Mouse (Mus musculus) right cerebral cortex, postnatal 4 days (tissue): ENCODE measurements at regions not wholly inside any gene's neighbourhood (a gene's known extent, or its start where the extent isn't known, plus 50 kb on each side); places are given as distances from the start of the nearest gene placed in this dataset.

ENCODE experiments used
- DNase-seq: peaks from one replicate; pipeline ENCODE4 v3.0.0-alpha.2; 2022

DNA sequence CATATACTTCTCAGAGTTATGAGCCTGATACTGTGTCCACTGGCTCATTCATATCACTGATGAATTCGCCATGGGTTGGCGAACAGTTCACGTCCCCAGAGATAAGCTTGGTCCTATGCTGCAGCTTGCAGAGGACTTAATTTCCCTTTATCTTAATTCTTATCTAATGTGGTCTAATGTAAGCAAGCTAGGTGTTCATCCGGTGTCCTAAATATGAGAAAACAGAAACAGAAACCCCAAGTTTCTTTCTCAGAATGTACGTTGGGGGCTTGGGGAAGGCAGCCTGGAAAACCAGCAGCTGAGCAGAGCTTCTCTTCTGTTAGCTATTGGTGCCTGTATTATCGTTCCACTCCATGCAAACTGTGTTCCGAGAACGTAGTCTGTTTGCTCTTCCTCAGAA is 170.1 kb downstream of the 1700064H15Rik start:
- no peak for DNase-seq

DNA sequence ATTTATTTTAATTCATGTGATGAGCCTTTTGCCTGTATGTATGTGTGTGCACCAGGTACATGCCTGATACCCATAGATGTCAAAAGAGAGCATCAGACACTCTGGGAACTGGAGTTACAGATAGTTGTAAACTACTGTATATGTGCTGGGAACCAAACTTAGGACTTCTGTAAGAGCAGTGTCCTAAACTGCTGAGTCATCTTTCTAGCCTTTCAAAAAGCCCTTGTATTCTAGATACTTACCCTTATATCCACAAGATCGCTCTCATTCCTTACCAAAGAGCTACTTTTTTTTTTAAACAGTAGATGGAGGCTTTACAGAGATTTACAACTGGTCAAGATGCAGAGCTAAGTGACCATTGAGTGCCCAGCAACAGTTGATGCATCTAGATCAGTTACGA is 171.0 kb downstream of the 1700064H15Rik start:
- DNase-seq: no peak

DNA sequence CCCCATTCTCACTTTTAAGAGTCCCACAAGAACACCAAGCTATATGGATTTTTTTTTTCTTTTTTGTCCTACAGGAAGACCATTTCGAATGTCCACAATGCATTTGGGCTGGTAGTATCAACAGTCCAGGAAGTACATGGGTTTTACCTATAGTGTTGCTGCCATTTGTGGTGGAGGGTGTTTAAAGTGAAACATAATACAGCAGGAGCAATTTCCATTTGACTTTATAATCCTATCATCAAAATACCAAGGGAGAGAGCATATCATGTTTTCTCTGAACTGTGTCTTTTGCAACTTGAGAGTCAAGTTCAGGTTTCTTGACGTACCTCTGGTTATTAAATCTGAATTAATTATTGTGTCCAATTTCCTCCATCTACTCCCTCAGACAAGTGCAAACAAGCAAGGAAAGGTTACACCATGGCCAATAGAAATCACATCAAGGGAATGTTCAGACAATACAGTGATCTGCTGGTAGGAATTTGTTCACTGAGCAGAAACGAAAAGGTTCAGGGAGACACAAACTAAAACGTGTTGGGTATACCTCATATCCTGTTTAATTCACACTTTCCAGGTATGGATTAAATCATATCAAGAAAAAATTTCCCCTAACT is 172.5 kb downstream of the 1700064H15Rik start:
- DNase-seq: no peak

DNA sequence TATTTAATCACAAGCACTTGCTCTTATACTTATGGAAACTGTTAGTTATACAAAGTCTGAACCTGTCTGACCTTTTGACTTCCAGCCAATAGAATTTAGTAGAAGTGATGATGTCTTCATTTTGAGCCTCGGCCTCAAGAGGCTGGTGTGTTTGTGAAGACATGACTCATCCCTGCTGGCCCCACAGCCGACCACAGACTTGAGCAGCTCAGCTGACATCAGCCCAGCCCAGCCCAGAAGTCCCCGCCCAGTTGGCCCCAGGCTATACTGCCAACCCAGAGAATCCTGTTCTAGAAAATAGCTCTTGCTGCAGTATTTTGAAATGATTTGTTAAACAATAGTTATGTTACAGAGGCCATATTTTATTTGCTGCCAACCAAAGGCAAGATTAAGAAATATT is 177.5 kb downstream of the 1700064H15Rik start:
- DNase-seq: no peak

GRCm38 (mm10) chr3:19448931-19449330 is 179.5 kb downstream of the 1700064H15Rik start:
- DNase-seq: no peak

DNA sequence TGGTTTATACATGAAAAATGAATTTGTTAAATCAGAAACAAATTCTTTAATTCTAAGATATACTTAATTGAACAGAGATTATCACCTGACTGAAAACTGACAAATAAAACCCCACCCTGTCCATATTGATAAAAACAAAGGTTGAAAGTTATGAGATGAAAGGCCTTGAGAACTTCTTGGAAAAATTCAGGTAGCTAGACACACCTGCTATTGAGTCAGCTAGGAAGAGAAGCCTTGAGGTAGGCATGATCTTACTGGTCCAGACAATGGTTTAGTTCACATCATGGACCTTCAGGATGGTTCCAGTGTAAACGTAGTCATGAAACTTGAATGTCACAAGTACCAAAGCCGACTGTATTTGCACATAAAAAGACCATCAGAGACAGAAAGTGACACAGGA is 180.3 kb downstream of the 1700064H15Rik start:
- no peak for DNase-seq

- DNase-seq: no peak
Observed at GRCm38 (mm10) chr3:19447733-19448132, 180.7 kb downstream of the 1700064H15Rik start.

DNA sequence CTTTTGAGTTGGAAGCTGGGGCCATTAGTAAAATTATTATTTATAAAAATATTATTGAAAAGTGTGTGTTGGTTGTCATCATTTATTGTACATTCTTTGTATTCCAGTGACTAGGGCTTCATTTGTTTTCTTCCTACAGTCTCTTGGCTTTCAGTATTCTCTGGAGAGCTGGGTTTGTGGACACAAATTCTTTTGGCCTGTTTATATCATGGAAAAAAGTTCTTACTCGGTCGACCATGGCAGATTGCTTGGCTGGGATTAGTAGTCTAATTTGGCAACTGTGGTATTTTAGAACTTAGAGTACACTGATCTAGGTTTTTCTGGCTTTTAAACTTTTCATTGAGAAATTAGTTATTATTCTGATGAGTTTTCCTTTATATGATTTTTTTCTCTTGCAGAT is 183.6 kb downstream of the 1700064H15Rik start:
- DNase-seq: no peak

DNA sequence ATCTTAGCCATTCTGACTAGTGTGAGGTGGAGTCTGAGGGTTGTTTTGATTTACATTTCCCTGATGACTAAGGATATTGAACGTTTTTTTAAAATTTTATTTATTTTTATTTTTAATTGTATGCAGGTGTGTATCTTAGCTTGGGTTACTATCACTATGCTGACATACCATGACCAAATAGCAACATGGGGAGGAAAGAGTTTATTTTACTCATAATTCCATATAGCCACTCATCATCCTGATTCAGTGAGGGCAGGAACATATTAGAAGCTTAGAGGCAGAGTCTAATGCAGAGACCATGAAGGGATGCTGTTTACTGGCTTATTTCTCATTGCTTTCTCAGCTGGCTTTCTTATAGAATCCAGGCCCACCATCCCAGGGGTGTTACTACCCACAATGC is 186.7 kb downstream of the 1700064H15Rik start:
- no peak for DNase-seq

GRCm38 (mm10) chr3:19430159-19430558 is 198.3 kb downstream of the 1700064H15Rik start:
- DNase-seq: no peak

DNA sequence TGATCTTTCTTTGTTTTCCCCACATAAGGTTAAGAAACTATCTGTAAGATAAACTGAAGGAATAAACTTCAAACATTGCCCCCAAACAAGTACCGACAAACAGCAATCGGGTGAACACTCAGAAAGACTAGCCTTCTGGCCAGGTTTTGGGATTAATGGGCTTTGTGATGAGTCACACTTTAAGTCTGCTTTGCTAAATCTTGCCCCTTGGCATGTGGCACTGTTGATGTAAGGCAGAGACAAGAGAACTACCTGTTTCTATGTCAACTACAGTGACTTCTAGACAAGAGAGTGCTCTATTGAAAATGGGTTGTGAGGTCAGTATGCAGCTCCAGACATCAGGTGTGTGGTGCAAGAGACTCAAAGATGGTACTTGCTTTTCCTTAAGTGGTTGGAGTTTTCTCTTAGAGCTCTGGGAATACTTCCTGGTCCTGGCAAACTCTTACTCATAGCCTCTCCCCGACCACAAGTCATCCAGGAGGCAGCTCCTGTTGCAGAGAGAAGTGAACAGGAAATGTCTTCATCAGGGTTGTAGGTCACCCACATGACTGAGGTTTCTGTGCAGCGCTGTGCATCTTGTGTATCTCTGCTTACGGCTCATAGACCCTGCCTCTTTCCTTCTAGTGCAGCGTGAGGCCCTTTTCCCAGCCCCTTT is 198.9 kb downstream of the 1700064H15Rik start:
- no peak for DNase-seq

- no peak for DNase-seq
Observed at GRCm38 (mm10) chr3:19429010-19429409, 199.5 kb downstream of the 1700064H15Rik start.

- DNase-seq: no peak
Observed at GRCm38 (mm10) chr3:19426130-19426556, 202.3 kb downstream of the 1700064H15Rik start.

GRCm38 (mm10) chr3:19425322-19425721 is 203.2 kb downstream of the 1700064H15Rik start:
- no peak for DNase-seq

- DNase-seq: no peak
Observed at GRCm38 (mm10) chr3:19424384-19424783, 204.1 kb downstream of the 1700064H15Rik start.

- DNase-seq: no peak
Observed at GRCm38 (mm10) chr3:19421430-19421944, 207.0 kb downstream of the 1700064H15Rik start.

- no peak for DNase-seq
Observed at GRCm38 (mm10) chr3:19420912-19421311, 207.6 kb downstream of the 1700064H15Rik start.

DNA sequence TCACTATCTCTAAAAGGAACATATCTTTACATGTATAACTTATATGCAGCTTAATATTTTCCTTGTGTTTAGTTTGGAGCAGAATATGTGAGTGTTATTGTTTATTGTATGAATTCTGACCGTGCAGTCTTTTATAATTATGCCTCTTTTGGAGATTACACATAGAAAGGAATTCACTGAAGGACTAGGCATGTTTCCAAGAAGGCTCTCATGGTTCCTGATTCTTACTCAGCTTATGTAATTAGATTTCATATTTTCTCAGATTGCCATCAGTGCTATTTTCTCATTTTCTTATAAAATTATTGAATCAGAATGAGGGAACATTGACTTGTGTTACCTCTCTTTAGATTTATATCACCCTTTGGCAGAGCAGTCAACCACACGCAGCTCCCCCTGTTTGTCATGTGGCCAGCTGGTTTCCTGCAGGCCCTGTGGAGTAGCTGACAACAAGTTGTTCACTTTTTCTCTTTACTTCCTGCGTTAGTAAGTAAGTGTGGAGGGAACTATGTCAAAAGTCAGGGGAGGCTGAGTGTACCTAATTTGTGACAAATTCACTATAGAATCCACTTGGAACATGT is 217.4 kb downstream of the 1700064H15Rik start:
- no peak for DNase-seq

DNA sequence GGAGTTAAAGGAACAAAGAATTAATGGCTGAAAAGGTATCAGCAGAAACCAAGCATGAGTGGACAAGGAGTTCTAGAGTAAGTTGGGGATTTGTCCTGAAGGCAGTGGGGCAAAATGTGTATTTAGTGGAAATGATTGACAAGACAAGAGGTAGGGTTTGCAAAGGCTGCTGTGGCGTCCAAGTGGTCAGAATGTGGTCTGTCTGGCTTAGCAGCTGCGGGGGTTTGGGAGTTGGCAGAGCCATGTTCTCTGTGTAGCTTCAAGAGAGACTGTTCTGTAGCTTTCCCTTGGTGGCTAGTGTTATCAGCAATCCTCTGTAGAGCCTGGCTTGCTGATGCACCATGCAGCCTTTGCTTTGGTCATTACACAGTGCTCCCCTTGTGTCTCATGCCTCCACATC is 220.2 kb downstream of the 1700064H15Rik start:
- no peak for DNase-seq

DNA sequence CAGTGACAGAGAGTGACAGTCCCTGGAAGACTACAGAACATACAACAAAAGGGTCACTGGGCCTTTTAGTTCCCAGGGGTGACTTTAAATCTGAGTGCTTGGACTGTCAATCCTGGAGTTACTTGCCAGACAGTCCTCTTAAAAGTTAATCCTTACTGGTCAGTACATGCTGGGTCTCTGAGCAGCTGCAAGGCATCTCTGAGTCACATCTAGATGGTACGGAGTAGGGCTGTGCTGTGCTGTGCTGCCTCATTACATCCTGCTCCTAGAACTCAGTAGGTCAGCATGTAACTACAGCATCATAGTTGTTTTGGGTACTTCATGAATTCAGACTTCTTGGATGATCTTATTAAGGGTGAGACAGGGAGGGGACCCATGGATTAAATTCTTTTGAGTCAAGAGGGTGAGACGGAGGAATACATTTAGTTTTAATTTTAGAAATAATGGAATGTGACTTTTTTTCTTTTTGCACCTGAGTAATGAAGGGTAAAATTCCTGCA is 220.8 kb downstream of the 1700064H15Rik start:
- no peak for DNase-seq

DNA sequence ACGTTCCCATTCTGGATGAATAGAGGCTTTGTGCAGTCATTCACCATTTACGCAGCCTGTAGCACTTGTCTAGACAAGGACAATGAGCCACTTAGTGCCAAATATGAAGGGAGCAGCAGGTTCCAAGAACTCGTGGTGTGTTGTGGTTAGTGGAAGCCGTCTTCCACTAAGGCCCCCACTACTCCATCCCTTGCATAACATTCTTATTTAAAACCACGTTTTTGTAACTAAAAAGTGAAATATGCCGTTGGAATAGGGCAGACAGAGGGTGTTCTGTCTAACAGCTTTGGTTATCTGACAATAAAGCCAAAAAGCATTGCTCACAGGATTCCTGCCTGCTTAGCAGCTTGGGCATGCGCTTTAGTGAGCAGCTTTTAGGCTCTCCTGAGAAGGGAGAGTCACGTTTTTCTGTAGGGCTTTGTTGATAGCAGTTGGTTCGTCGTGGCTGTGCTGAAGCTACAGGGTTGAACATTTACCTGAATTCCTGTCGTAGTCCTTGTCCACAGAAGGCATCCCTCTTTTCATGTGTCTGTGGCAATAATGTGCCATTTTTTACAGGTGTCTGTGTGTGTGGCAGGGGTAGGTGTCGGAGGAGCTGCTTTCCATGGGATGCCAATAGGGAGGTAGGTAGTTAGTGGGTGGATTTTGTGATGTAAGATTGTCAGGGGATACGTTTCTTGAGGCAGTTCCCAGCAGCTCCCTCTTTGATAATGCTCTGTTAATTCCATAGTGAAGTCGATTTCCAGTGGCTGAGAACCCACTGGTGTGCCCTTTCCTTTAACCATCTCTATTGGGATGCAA is 221.9 kb downstream of the 1700064H15Rik start:
- peak; percentile 36 for DNase-seq

DNA sequence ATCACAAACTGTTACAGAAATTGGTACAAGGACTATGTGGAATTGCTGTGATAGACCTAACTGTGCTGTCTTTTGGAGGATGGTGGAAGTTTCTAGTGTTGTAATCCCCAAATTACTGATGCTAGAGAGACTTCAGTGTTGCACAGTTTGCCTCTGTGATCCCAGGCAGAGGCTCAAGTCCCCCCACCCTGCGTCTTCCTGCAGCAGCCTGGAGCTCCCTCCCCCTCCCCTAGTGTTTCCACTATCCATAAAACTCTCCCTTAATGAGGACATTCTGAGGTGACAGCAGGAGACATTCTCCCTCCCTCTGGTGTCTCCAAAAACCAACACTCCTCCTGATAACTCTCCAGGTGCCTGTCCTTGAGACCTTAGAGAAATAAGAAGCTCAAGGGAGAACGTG is 242.8 kb downstream of the 1700064H15Rik start:
- no peak for DNase-seq

DNA sequence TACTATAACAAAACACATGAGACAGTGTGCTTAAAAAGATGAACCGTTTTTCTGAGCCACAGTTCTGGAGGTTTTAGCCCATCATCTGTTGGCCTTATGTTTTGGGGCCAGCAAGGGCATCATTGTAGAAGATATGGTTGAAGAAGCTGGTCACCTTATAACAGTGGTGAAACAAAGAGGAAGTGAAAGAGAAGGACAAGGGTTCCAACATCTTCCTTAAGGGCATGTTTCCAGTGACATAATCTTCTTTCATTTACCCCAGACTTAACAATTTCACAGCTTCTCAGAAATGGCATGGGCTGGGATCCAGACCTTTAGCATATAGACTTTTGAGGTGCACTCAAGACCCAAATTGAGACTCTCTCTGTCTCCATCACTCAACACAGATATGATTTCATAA is 259.5 kb downstream of the 1700064H15Rik start:
- no peak for DNase-seq
